Mouse (Mus musculus): Measurements from ENCODE around the gene Lrrc8e. TPM values are rescaled to one million over a fixed set of nuclear protein-coding genes. Genes with fewer than 3 reads are reported as not detected.

Lrrc8e gene
- polyA plus RNA-seq, 1 experiment from 2014 or later, result 2.3 TPM

GRCm38 (mm10) chr8:4207016-4207350 lies 19.6 kb upstream of the Lrrc8e start:
- no peak for ATAC-seq (ENCODE audit: insufficient number of reproducible peaks, low FRiP score, low TSS enrichment, low read depth)
- no peaks in the 10 kb centered on the region for H3K9me3 ChIP-seq
- no peak overlapping the region for H3K9ac ChIP-seq
- H3K27me3 ChIP-seq, result peaks cover 39% of the 10 kb centered on the region
- WGBS, result 62% methylated on average over 2 of the region's 2 CpGs
- peaks cover 16% of the 10 kb centered on the region for H3K4me1 ChIP-seq
- H3K4me2 ChIP-seq, result no peak overlapping the region
- H3K4me3 ChIP-seq, result no peak overlapping the region
- no peak overlapping the region for H3K27ac ChIP-seq
- peaks cover 46% of the 10 kb centered on the region for H3K36me3 ChIP-seq

- H3K4me2 ChIP-seq, result no peak overlapping the region
- peaks cover 34% of the 10 kb centered on the region for H3K4me1 ChIP-seq
- H3K9me3 ChIP-seq, result no peaks in the 10 kb centered on the region
- WGBS, result 78% methylated on average over 6 of the region's 6 CpGs
- no peak for ATAC-seq (ENCODE audit: insufficient number of reproducible peaks, low FRiP score, low TSS enrichment, low read depth)
- no peak overlapping the region for H3K9ac ChIP-seq
- peaks cover 10% of the 10 kb centered on the region for H3K36me3 ChIP-seq
- H3K27ac ChIP-seq, result no peak overlapping the region
- H3K4me3 ChIP-seq, result no peak overlapping the region
- peaks cover 35% of the 10 kb centered on the region for H3K27me3 ChIP-seq
These were observed 15.5 kb upstream of the Lrrc8e start for GRCm38 (mm10) chr8:4211097-4211496.

DNA sequence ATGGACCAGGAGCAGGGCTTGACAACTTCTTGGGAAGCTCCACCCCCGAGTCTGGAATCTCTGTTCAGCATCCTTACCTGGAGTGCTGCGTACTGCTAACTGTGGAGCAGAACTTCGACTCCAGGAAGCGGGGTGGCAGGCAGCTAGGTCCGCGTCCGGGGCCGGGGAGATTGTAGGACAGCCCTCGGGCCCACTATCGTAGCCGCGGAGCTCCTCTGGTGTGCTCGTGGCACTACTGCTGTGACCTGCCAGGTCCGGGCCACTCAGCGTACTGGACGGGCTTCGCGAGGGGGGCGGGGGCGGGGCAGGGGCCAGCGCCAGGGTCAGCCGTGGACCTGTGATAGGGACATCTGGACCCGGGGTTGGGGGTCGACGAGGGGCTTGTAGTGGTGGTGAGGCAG lies 13.8 kb upstream of the Lrrc8e start:
- 1% methylated on average over 25 of the region's 25 CpGs for WGBS
- peaks cover 10% of the 10 kb centered on the region for H3K36me3 ChIP-seq
- peak overlapping the region; percentile 40 for H3K9ac ChIP-seq
- no peak overlapping the region for H3K27ac ChIP-seq
- peak overlapping the region; percentile 44 for H3K4me3 ChIP-seq
- peak; percentile 31; the same call in 1 of the 2 replicates for ATAC-seq (ENCODE audit: insufficient number of reproducible peaks, low FRiP score, low TSS enrichment, low read depth)
- H3K4me1 ChIP-seq, result peaks cover 36% of the 10 kb centered on the region
- H3K27me3 ChIP-seq, result peaks cover 40% of the 10 kb centered on the region
- H3K4me2 ChIP-seq, result peak overlapping the region; percentile 94
- no peaks in the 10 kb centered on the region for H3K9me3 ChIP-seq

GRCm38 (mm10) chr8:4213210-4214005 lies 13.2 kb upstream of the Lrrc8e start:
- peak; percentile 45; the same call in 1 of the 2 replicates for ATAC-seq (ENCODE audit: insufficient number of reproducible peaks, low FRiP score, low TSS enrichment, low read depth)
- H3K27me3 ChIP-seq, result peaks cover 46% of the 10 kb centered on the region
- H3K27ac ChIP-seq, result peak overlapping the region; percentile 22; the same call in 1 of the 2 replicates
- 4% methylated on average over 18 of the region's 18 CpGs for WGBS
- H3K4me1 ChIP-seq, result peaks cover 36% of the 10 kb centered on the region
- peaks cover 10% of the 10 kb centered on the region for H3K36me3 ChIP-seq
- H3K9ac ChIP-seq, result peak overlapping the region; percentile 40
- H3K4me3 ChIP-seq, result peak overlapping the region; percentile 44
- H3K9me3 ChIP-seq, result no peaks in the 10 kb centered on the region
- peak overlapping the region; percentile 94 for H3K4me2 ChIP-seq

- peaks cover 36% of the 10 kb centered on the region for H3K4me1 ChIP-seq
- peaks cover 49% of the 10 kb centered on the region for H3K27me3 ChIP-seq
- H3K4me2 ChIP-seq, result peak overlapping the region; percentile 94
- 8% methylated on average over 33 of the region's 33 CpGs for WGBS
- H3K27ac ChIP-seq, result peak overlapping the region; percentile 22; the same call in 1 of the 2 replicates
- no peaks in the 10 kb centered on the region for H3K9me3 ChIP-seq
- H3K9ac ChIP-seq, result peak overlapping the region; percentile 23; the same call in 1 of the 2 replicates
- 0 out of 2 replicates have a peak, but pooled peaks have one; percentile 53 for ATAC-seq (ENCODE audit: insufficient number of reproducible peaks, low FRiP score, low TSS enrichment, low read depth)
- peak overlapping the region; percentile 44 for H3K4me3 ChIP-seq
- H3K36me3 ChIP-seq, result peaks cover 10% of the 10 kb centered on the region
These were observed 12.3 kb upstream of the Lrrc8e start for GRCm38 (mm10) chr8:4214006-4214980.

DNA sequence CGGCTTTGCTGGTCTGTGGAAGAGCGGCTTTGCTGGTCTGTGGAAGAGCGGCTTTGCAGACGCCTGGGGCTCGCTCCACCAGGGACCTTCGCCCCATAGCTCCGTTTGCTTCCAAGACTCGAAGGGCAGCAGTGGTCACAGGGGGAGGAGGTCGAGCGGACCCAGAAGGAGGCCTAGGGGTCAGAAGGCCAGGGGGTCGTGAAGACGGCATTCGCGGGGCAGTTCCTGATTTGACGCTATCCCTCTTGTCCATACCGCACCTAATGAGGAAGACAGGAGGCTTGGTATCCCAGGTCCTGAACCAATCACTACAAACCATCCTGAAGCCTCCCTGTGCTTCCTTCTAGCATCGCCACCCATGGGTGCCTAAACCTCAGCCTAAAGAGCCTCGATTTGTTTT lies 10.3 kb upstream of the Lrrc8e start:
- WGBS, result 8% methylated on average over 18 of the region's 18 CpGs
- peaks cover 46% of the 10 kb centered on the region for H3K27me3 ChIP-seq

DNA sequence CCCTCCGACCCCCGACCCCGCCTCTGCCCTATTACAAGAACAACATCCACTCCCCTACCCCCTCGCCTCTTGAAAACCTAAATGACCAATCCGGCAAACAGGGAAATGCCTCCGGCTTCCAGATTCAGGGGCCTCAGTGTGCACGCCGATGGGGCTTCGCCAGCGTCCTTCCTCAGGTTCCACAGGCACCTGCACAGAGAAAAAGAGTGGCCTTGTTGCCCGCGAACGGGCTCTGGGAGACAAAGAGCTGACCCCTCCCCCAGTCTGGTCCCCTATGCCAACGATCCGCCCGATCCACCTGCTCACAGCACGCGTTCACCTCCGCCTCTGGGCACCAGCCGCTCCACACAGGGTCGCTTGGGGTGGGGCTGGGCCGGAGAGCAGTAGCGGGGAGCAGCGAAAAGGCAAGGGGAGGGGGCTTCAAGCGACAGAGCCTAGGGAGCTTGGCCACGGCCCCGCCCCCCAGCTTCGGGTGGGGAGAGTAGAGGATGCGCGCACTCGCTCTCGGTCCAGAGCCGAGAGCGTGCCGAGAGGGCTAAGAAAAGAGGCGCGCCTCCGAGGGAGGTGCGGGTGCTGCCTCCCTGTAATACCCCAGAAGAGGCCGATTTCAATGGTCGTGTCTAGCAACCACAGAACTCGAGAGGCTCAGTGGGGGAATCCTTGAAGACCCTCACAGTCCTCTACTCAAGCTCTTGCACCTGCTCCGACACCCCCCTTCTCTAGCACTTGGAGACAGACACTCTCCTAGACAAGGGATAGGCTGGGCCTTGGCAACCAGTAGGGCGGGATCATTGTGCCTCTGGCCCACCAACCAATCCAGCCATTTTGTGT lies 9.6 kb upstream of the Lrrc8e start, which contains the start of gene Prr36:
Gene Prr36 (minus strand): TSS at position 669 of the 831 bp plus-strand sequence.
- no peaks in the 10 kb centered on the region for H3K9me3 ChIP-seq
- H3K27me3 ChIP-seq, result peaks cover 46% of the 10 kb centered on the region
- peaks cover 36% of the 10 kb centered on the region for H3K4me1 ChIP-seq
- no peak within 1 kb of the TSS for H3K9ac ChIP-seq
- no peak for ATAC-seq (ENCODE audit: insufficient number of reproducible peaks, low FRiP score, low TSS enrichment, low read depth)
- WGBS, result 2% methylated on average over 44 of the region's 44 CpGs
- H3K36me3 ChIP-seq, result no peaks in the 10 kb centered on the region
- H3K27ac ChIP-seq, result no peak within 1 kb of the TSS
- H3K4me3 ChIP-seq, result peak within 1 kb of the TSS; percentile 43
- peak within 1 kb of the TSS; percentile 88 for H3K4me2 ChIP-seq

More for the DNA sequence above, 10.3 kb upstream of the Lrrc8e start:
- no peak overlapping the region for H3K9ac ChIP-seq
- no peaks in the 10 kb centered on the region for H3K36me3 ChIP-seq
- H3K4me3 ChIP-seq, result peak overlapping the region; percentile 43
- peaks cover 36% of the 10 kb centered on the region for H3K4me1 ChIP-seq
- H3K4me2 ChIP-seq, result peak overlapping the region; percentile 88; the same call in 1 of the 2 replicates
- H3K27ac ChIP-seq, result no peak overlapping the region
- no peak for ATAC-seq (ENCODE audit: insufficient number of reproducible peaks, low FRiP score, low TSS enrichment, low read depth)
- no peaks in the 10 kb centered on the region for H3K9me3 ChIP-seq

- Histone ChIP-seq H3K9me3 (no peaks in the 10 kb centered on the region), H3K36me3 (no peaks in the 10 kb centered on the region), H3K27me3 (peaks cover 41% of the 10 kb centered on the region), H3K27ac (no peak overlapping the region), H3K9ac (no peak overlapping the region), H3K4me3 (no peak overlapping the region), H3K4me2 (no peak overlapping the region), H3K4me1 (peaks cover 16% of the 10 kb centered on the region)
- WGBS, result 82% methylated on average over 3 of the region's 3 CpGs
- ATAC-seq (ENCODE audit: insufficient number of reproducible peaks, low FRiP score, low TSS enrichment, low read depth), result no peak
These were observed 7.0 kb upstream of the Lrrc8e start for GRCm38 (mm10) chr8:4219617-4220016.

- no peaks in the 10 kb centered on the region for H3K9me3 ChIP-seq
- no peak for ATAC-seq (ENCODE audit: insufficient number of reproducible peaks, low FRiP score, low TSS enrichment, low read depth)
- no peak overlapping the region for H3K27ac ChIP-seq
- H3K27me3 ChIP-seq, result peaks cover 31% of the 10 kb centered on the region
- no peak overlapping the region for H3K9ac ChIP-seq
- H3K36me3 ChIP-seq, result no peaks in the 10 kb centered on the region
- H3K4me3 ChIP-seq, result no peak overlapping the region
- H3K4me2 ChIP-seq, result no peak overlapping the region
- H3K4me1 ChIP-seq, result peaks cover 12% of the 10 kb centered on the region
These were observed 4.6 kb upstream of the Lrrc8e start for GRCm38 (mm10) chr8:4222059-4222458.

GRCm38 (mm10) chr8:4226323-4226722 lies 304 bp upstream of the Lrrc8e start:
- H3K27me3 ChIP-seq, result peaks cover 26% of the 10 kb centered on the region
- H3K4me3 ChIP-seq, result peak overlapping the region; percentile 32
- H3K9ac ChIP-seq, result no peak overlapping the region
- no peaks in the 10 kb centered on the region for H3K36me3 ChIP-seq
- H3K4me1 ChIP-seq, result peaks cover 10% of the 10 kb centered on the region
- no peak for ATAC-seq (ENCODE audit: insufficient number of reproducible peaks, low FRiP score, low TSS enrichment, low read depth)
- H3K9me3 ChIP-seq, result no peaks in the 10 kb centered on the region
- no peak overlapping the region for H3K27ac ChIP-seq
- H3K4me2 ChIP-seq, result peak overlapping the region; percentile 37
- 22% methylated on average over 4 of the region's 4 CpGs for WGBS

- Histone ChIP-seq H3K4me3 (no peak overlapping the region), H3K27ac (no peak overlapping the region), H3K27me3 (peaks cover 26% of the 10 kb centered on the region), H3K9me3 (no peaks in the 10 kb centered on the region), H3K4me1 (peaks cover 10% of the 10 kb centered on the region), H3K36me3 (no peaks in the 10 kb centered on the region), H3K9ac (no peak overlapping the region), H3K4me2 (no peak overlapping the region)
- WGBS, result 90% methylated on average over 4 of the region's 4 CpGs
- ATAC-seq (ENCODE audit: insufficient number of reproducible peaks, low FRiP score, low TSS enrichment, low read depth), result no peak
These were observed 1.3 kb downstream of the Lrrc8e start for GRCm38 (mm10) chr8:4227919-4228318.
